Mouse (Mus musculus) kidney, embryonic 15.5 days (tissue): ENCODE results near the gene Hoxa4. TPM values are rescaled to one million over a fixed set of nuclear protein-coding genes. Genes with fewer than 3 reads are reported as not detected.
A peak's percentile ranks its signal among the peaks of the same experiment; 100 is the strongest.

Experiments used
- ATAC-seq: fragments of 200-750 bp; cut with Nextera tagmentation; replicated peaks from 2 replicates; pipeline ENCODE4 v1.8.0; 2017; ENCODE audit warnings: moderate TSS enrichment; ENCODE audit not compliant: low FRiP score
- H3K27ac ChIP-seq: fragments of 300-500 bp; sonication (generic); 2 replicates; pipeline ENCODE4 v1.5.1; 2015; ENCODE audit warnings: mild to moderate bottlenecking, inconsistent platforms
- H3K27me3 ChIP-seq: fragments of 300-500 bp; sonication (generic); 2 replicates; pipeline ENCODE4 v1.6.1; 2015; ENCODE audit warnings: inconsistent platforms
- H3K36me3 ChIP-seq: fragments of 300-500 bp; sonication (generic); 2 replicates; pipeline ENCODE4 v1.6.1; 2015; ENCODE audit warnings: inconsistent platforms
- H3K4me1 ChIP-seq: fragments of 300-500 bp; sonication (generic); 2 replicates; pipeline ENCODE4 v1.6.1; 2015; ENCODE audit warnings: inconsistent platforms
- H3K4me2 ChIP-seq: fragments of 300-500 bp; sonication (generic); 2 replicates; pipeline ENCODE4 v1.6.1; 2015; ENCODE audit warnings: moderate library complexity, mild to moderate bottlenecking, inconsistent platforms
- H3K4me3 ChIP-seq: fragments of 300-500 bp; sonication (generic); replicated peaks from 2 replicates; pipeline ENCODE4 v1.5.1; 2015; ENCODE audit warnings: mild to moderate bottlenecking, inconsistent platforms
- H3K9ac ChIP-seq: fragments of 300-500 bp; sonication (generic); 2 replicates; pipeline ENCODE4 v1.6.1; 2015; ENCODE audit warnings: mild to moderate bottlenecking, inconsistent platforms
- H3K9me3 ChIP-seq: fragments of 300-500 bp; sonication (generic); replicated peaks from 2 replicates; pipeline ENCODE4 v1.6.1; 2016; ENCODE audit warnings: inconsistent platforms
- WGBS: fragments of 180-500 bp; shearing (Covaris S2); methylation state at CpG from one replicate; pipeline ENCODE4 v1.1.7; 2015; ENCODE audit warnings: mixed read lengths; 5-methylcytosine and 5-hydroxymethylcytosine counted together
- polyA plus RNA-seq: library from polyadenylated mRNA; unstranded; fragments of >200 nt; fragmentation: Nextera tagmentation; extraction: Ambion mirVana; gene quantifications from 2 replicates; pipeline ENCODE4 v1.2.1, GENCODE M21; 2015

The Hoxa4 gene
- polyA plus RNA-seq, 1 experiment from 2014 or later = 1.8 TPM

DNA sequence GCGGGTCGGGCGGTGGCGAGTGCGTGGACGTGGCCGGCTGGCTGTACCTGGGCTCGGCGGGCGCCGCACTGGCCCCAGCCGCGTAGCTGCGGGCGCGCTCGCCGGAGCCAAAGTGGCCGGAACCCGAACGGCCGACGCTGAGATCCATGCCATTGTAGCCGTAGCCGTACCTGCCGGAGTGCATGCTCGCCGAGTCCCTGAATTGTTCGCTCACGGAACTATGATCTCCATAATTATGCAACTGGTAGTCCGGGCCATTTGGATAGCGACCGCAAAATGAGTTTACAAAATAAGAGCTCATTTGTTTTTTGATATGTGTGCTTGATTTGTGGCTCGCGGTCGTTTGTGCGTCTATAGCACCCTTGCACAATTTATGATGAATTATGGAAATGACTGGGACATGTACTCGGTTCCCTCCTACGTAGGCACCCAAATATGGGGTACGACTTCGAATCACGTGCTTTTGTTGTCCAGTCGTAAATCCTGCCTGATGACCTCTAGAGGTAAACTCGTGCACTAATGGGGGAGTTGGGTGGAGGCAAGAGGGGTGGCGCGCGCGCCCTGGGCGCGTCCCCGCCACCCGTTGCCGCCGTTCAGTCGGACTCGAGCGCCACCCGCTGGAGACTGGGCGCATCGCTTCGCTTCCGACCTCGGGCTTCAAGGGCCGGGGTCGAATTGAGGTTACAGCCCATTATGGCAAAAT is 12.6 kb upstream of the Hoxa4 start, which contains the start of gene Hoxa5:
Gene Hoxa5 (minus strand): TSS at position 538 of the 703 bp plus-strand sequence.
- Histone ChIP-seq H3K36me3 (peaks cover 29% of the 10 kb centered on the region), H3K27me3 (peaks cover 4% of the 10 kb centered on the region; the same call in 1 of the 2 replicates), H3K4me2 (peak within 1 kb of the TSS; percentile 92), H3K4me1 (peaks cover 94% of the 10 kb centered on the region), H3K27ac (peak within 1 kb of the TSS; percentile 82), H3K9me3 (no peaks in the 10 kb centered on the region), H3K4me3 (peak within 1 kb of the TSS; percentile 69), H3K9ac (peak within 1 kb of the TSS; percentile 66)
- WGBS = under 1% methylated on average over 55 of the region's 65 CpGs
- ATAC-seq = peak; percentile 57

- Histone ChIP-seq H3K9me3 (no peaks in the 10 kb centered on the region), H3K9ac (peak overlapping the region; percentile 66), H3K4me2 (peak overlapping the region; percentile 92), H3K27me3 (peaks cover 4% of the 10 kb centered on the region; the same call in 1 of the 2 replicates), H3K36me3 (peaks cover 29% of the 10 kb centered on the region), H3K4me3 (peak overlapping the region; percentile 69), H3K4me1 (peaks cover 87% of the 10 kb centered on the region), H3K27ac (peak overlapping the region; percentile 82)
- WGBS = under 1% methylated on average over 45 of the region's 46 CpGs
- ATAC-seq = 0 out of 2 replicates have a peak, but pooled peaks have one; percentile 30
Observed at GRCm38 (mm10) chr6:52203371-52204049, 12.0 kb upstream of the Hoxa4 start.

GRCm38 (mm10) chr6:52203121-52203370 is 11.5 kb upstream of the Hoxa4 start:
- Histone ChIP-seq H3K36me3 (peaks cover 29% of the 10 kb centered on the region), H3K9ac (peak overlapping the region; percentile 66), H3K4me1 (peaks cover 84% of the 10 kb centered on the region), H3K4me3 (peak overlapping the region; percentile 69), H3K27me3 (peaks cover 4% of the 10 kb centered on the region; the same call in 1 of the 2 replicates), H3K27ac (peak overlapping the region; percentile 82), H3K4me2 (peak overlapping the region; percentile 92), H3K9me3 (no peaks in the 10 kb centered on the region)
- ATAC-seq = no peak
- WGBS = 6% methylated on average over 10 of the region's 10 CpGs

- Histone ChIP-seq H3K4me3 (peak overlapping the region; percentile 69), H3K36me3 (peaks cover 29% of the 10 kb centered on the region), H3K9me3 (no peaks in the 10 kb centered on the region), H3K27ac (peak overlapping the region; percentile 82), H3K9ac (peak overlapping the region; percentile 66), H3K4me1 (peaks cover 84% of the 10 kb centered on the region), H3K4me2 (peak overlapping the region; percentile 92), H3K27me3 (peaks cover 4% of the 10 kb centered on the region; the same call in 1 of the 2 replicates)
- no peak for ATAC-seq
- WGBS = 18% methylated on average over 22 of the region's 22 CpGs
Observed at GRCm38 (mm10) chr6:52202362-52203120, 11.0 kb upstream of the Hoxa4 start.

DNA sequence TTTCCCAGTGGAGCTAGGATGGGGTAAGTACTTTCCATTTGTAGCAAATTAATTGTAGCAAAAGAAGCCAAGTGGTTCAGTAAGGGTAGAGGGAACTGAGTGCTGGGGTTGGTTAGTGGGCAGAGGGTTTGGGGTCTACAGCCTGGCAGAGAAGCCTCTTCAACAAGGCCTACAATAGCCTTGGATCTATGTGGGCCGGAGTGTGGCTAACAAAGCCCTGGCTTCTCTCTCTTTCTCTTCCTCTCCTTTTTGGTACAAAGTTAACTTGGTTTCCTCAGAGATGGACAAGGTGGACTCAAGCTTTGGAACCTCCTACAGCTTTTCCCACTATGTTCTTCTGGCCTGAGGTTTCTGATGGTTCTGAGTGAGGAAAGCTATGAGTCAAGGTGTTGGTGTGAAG is 9.7 kb upstream of the Hoxa4 start:
- H3K9ac ChIP-seq = no peak overlapping the region

GRCm38 (mm10) chr6:52200751-52201250 is 9.2 kb upstream of the Hoxa4 start:
- 0 out of 2 replicates have a peak, but pooled peaks cover 4% of the 10 kb centered on the region for H3K27me3 ChIP-seq
- no peak overlapping the region for H3K9ac ChIP-seq
- peak overlapping the region; percentile 67 for H3K27ac ChIP-seq
- H3K36me3 ChIP-seq = peaks cover 20% of the 10 kb centered on the region
- ATAC-seq = no peak
- peaks cover 84% of the 10 kb centered on the region for H3K4me1 ChIP-seq
- 31% methylated on average over 10 of the region's 10 CpGs for WGBS
- no peaks in the 10 kb centered on the region for H3K9me3 ChIP-seq
- peak overlapping the region; percentile 3; the same call in 1 of the 2 replicates for H3K4me3 ChIP-seq
- peak overlapping the region; percentile 24 for H3K4me2 ChIP-seq

More for the DNA sequence above, 9.7 kb upstream of the Hoxa4 start:
- Histone ChIP-seq H3K4me2 (peak overlapping the region; percentile 24), H3K27me3 (0 out of 2 replicates have a peak, but pooled peaks cover 4% of the 10 kb centered on the region), H3K4me3 (0 out of 2 replicates have a peak overlapping the region, but pooled peaks have one; percentile 3), H3K27ac (peak overlapping the region; percentile 67), H3K9me3 (no peaks in the 10 kb centered on the region), H3K36me3 (peaks cover 25% of the 10 kb centered on the region), H3K4me1 (peaks cover 84% of the 10 kb centered on the region)
- WGBS = 74% methylated on average over 1 of the region's 1 CpGs
- ATAC-seq = no peak

- ATAC-seq = no peak
- Histone ChIP-seq H3K9ac (no peak overlapping the region), H3K4me1 (peaks cover 82% of the 10 kb centered on the region), H3K27me3 (no peaks in the 10 kb centered on the region), H3K4me3 (peak overlapping the region; percentile 2; the same call in 1 of the 2 replicates), H3K9me3 (no peaks in the 10 kb centered on the region), H3K4me2 (peak overlapping the region; percentile 23), H3K27ac (peak overlapping the region; percentile 63), H3K36me3 (peaks cover 14% of the 10 kb centered on the region; the same call in 1 of the 2 replicates)
- 17% methylated on average over 30 of the region's 30 CpGs for WGBS
Observed at GRCm38 (mm10) chr6:52200073-52200750, 8.7 kb upstream of the Hoxa4 start.

- peaks cover 80% of the 10 kb centered on the region for H3K4me1 ChIP-seq
- H3K9ac ChIP-seq = peak overlapping the region; percentile 16; the same call in 1 of the 2 replicates
- peak overlapping the region; percentile 38 for H3K4me2 ChIP-seq
- peak overlapping the region; percentile 83 for H3K27ac ChIP-seq
- 4% methylated on average over 10 of the region's 10 CpGs for WGBS
- ATAC-seq = peak; percentile 86
- H3K36me3 ChIP-seq = 0 out of 2 replicates have a peak, but pooled peaks cover 5% of the 10 kb centered on the region
- H3K27me3 ChIP-seq = no peaks in the 10 kb centered on the region
- H3K4me3 ChIP-seq = peak overlapping the region; percentile 4; the same call in 1 of the 2 replicates
- H3K9me3 ChIP-seq = no peaks in the 10 kb centered on the region
Observed at GRCm38 (mm10) chr6:52197271-52197670, 5.7 kb upstream of the Hoxa4 start.

- peak overlapping the region; percentile 83; the same call in 1 of the 2 replicates for H3K27ac ChIP-seq
- peak overlapping the region; percentile 38 for H3K4me2 ChIP-seq
- no peaks in the 10 kb centered on the region for H3K9me3 ChIP-seq
- 28% methylated on average over 9 of the region's 9 CpGs for WGBS
- no peak overlapping the region for H3K9ac ChIP-seq
- 0 out of 2 replicates have a peak, but pooled peaks cover 4% of the 10 kb centered on the region for H3K36me3 ChIP-seq
- ATAC-seq = no peak
- H3K27me3 ChIP-seq = no peaks in the 10 kb centered on the region
- peaks cover 80% of the 10 kb centered on the region for H3K4me1 ChIP-seq
- H3K4me3 ChIP-seq = no peak overlapping the region; the same call in 1 of the 2 replicates
Observed at GRCm38 (mm10) chr6:52196811-52197210, 5.3 kb upstream of the Hoxa4 start.

DNA sequence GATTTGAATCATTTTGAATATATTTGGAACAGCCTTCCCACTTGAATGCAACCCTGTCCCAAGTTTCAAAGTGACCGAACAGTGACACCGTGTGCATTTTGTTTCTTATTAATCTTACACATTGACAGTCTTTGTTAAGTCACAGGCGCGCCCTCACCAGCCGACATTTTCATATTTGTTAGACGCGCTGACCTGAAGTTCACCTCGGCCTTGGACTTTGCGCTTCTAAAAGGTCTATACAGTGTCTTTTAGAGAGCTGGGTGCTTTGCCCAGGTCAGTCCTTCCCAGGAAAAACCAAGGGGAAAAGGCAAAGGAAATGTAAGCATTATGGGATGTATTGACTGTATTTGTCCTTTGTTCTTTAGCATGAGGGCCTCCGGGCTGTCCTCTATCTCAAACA is 3.1 kb upstream of the Hoxa4 start:
- peaks cover 78% of the 10 kb centered on the region for H3K4me1 ChIP-seq
- no peaks in the 10 kb centered on the region for H3K9me3 ChIP-seq
- no peaks in the 10 kb centered on the region for H3K27me3 ChIP-seq
- 0 out of 2 replicates have a peak, but pooled peaks cover 2% of the 10 kb centered on the region for H3K36me3 ChIP-seq
- WGBS = 28% methylated on average over 10 of the region's 10 CpGs
- peak overlapping the region; percentile 25; the same call in 1 of the 2 replicates for H3K4me2 ChIP-seq
- ATAC-seq = no peak
- peak overlapping the region; percentile 70 for H3K27ac ChIP-seq
- no peak overlapping the region for H3K9ac ChIP-seq
- no peak overlapping the region for H3K4me3 ChIP-seq
